Mouse (Mus musculus): Measurements from ENCODE around the gene Rab35. TPM values are rescaled to one million over a fixed set of nuclear protein-coding genes. Genes with fewer than 3 reads are reported as not detected.
A peak's percentile ranks its signal among the peaks of the same experiment; 100 is the strongest.

Gene Rab35
- total and polyA plus RNA-seq, 2 experiments from 2014 or later = 25.3 to 80.5 TPM

- H3K36me3 ChIP-seq (ENCODE audit: insufficient read depth, low read length) = peaks cover 89% of the 10 kb centered on the region
- no peak overlapping the region for H3K27ac ChIP-seq
- no peak overlapping the region for H3K4me2 ChIP-seq (ENCODE audit: low read depth, low read length)
- ATAC-seq (no peak), DNase-seq (ENCODE audit: low spot score) (no peak)
- H3K9ac ChIP-seq (replicated peaks; ENCODE audit: low read length) = no peak overlapping the region
- no peaks in the 10 kb centered on the region for H3K27me3 ChIP-seq (ENCODE audit: insufficient read depth, low read length)
- H3K4me3 ChIP-seq (ENCODE audit: low read length) = no peak overlapping the region
- no peak for TF ChIP-seq CTCF (IDR thresholded peaks at IDR 0.05; ENCODE audit: low read depth)
- WGBS = 90% methylated on average over 11 of the region's 11 CpGs
- no peaks in the 10 kb centered on the region for H3K9me3 ChIP-seq (ENCODE audit: low read length)
- H3K4me1 ChIP-seq (ENCODE audit: insufficient read depth, low read length) = no peaks in the 10 kb centered on the region
Observed at GRCm38 (mm10) chr5:115611566-115611965, 20.1 kb upstream of the Rab35 start.

DNA sequence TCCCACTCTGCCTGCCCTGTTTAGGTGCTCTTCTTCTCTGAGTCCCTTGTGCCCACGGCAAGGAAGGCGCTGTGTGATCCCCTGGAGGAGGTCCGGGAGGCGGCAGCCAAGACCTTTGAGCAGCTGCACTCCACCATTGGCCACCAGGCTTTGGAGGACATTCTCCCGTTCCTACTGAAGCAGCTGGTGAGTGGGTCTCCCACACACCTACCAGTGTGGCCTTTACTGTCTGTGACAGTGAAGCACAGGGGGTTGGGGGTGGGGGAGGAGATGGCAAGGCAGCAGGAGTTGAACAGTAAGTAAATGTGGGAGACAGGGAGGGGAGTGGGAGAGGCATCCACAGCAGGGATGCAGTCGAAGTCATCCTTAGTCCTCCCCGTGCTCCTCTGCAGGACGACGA is 18.4 kb upstream of the Rab35 start:
- 91% methylated on average over 9 of the region's 9 CpGs for whole genome bisulfite sequencing
- no peaks in the 10 kb centered on the region for H3K9me3 ChIP-seq (ENCODE audit: low read length)
- no peak overlapping the region for H3K27ac ChIP-seq
- no peak for TF ChIP-seq CTCF (IDR thresholded peaks at IDR 0.05; ENCODE audit: low read depth)
- no peak overlapping the region for H3K4me2 ChIP-seq (ENCODE audit: low read depth, low read length)
- no peak for DNase-seq (ENCODE audit: low spot score)
- H3K4me1 ChIP-seq (ENCODE audit: insufficient read depth, low read length) = no peaks in the 10 kb centered on the region
- no peaks in the 10 kb centered on the region for H3K27me3 ChIP-seq (ENCODE audit: insufficient read depth, low read length)
- peaks cover 91% of the 10 kb centered on the region for H3K36me3 ChIP-seq (ENCODE audit: insufficient read depth, low read length)
- H3K4me3 ChIP-seq (ENCODE audit: low read length) = no peak overlapping the region
- H3K9ac ChIP-seq (replicated peaks; ENCODE audit: low read length) = no peak overlapping the region
- ATAC-seq = no peak

DNA sequence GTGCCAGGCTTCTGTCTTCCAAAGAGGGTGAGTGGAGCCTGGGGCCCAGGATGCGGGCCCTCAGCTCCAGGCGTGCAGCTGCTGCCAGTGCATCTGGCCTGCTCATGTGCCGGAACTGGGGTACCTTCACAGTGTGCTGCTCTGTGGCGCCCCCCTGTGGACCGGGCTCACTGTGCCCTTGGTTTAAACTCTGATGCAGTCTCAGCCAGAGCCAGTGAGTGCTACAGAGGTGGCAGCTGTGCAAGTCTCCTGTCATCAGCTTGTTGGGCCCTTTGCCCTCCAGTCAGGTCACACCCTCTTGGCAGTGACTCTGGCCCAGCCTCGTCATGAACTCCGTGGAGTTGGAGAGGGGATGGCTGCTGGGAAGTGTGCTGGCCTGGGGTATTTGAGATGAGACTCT is 16.8 kb upstream of the Rab35 start:
- Histone ChIP-seq H3K4me1 (ENCODE audit: insufficient read depth, low read length) (no peaks in the 10 kb centered on the region), H3K9me3 (ENCODE audit: low read length) (no peaks in the 10 kb centered on the region), H3K36me3 (ENCODE audit: insufficient read depth, low read length) (peaks cover 83% of the 10 kb centered on the region), H3K27ac (no peak overlapping the region), H3K9ac (replicated peaks; ENCODE audit: low read length) (no peak overlapping the region), H3K4me2 (ENCODE audit: low read depth, low read length) (no peak overlapping the region), H3K27me3 (ENCODE audit: insufficient read depth, low read length) (no peaks in the 10 kb centered on the region), H3K4me3 (ENCODE audit: low read length) (no peak overlapping the region)
- DNase-seq (ENCODE audit: low spot score) (peak; percentile 25), ATAC-seq (no peak)
- 86% methylated on average over 7 of the region's 7 CpGs for WGBS
- TF ChIP-seq CTCF (IDR thresholded peaks at IDR 0.05; ENCODE audit: low read depth) = peak; percentile 63

- H3K27me3 ChIP-seq (ENCODE audit: insufficient read depth, low read length) = no peaks in the 10 kb centered on the region
- no peak for TF ChIP-seq CTCF (IDR thresholded peaks at IDR 0.05; ENCODE audit: low read depth)
- ATAC-seq (no peak), DNase-seq (ENCODE audit: low spot score) (no peak)
- no peak overlapping the region for H3K27ac ChIP-seq
- H3K36me3 ChIP-seq (ENCODE audit: insufficient read depth, low read length) = peaks cover 54% of the 10 kb centered on the region
- no peak overlapping the region for H3K4me3 ChIP-seq (ENCODE audit: low read length)
- 92% methylated on average over 15 of the region's 15 CpGs for WGBS
- no peak overlapping the region for H3K4me2 ChIP-seq (ENCODE audit: low read depth, low read length)
- H3K4me1 ChIP-seq (ENCODE audit: insufficient read depth, low read length) = no peaks in the 10 kb centered on the region
- no peak overlapping the region for H3K9ac ChIP-seq (replicated peaks; ENCODE audit: low read length)
- H3K9me3 ChIP-seq (ENCODE audit: low read length) = no peaks in the 10 kb centered on the region
Observed at GRCm38 (mm10) chr5:115619690-115620089, 12.0 kb upstream of the Rab35 start.

- Histone ChIP-seq H3K4me1 (ENCODE audit: insufficient read depth, low read length) (no peaks in the 10 kb centered on the region), H3K4me2 (ENCODE audit: low read depth, low read length) (no peak overlapping the region), H3K9ac (replicated peaks; ENCODE audit: low read length) (no peak overlapping the region), H3K4me3 (ENCODE audit: low read length) (no peak overlapping the region), H3K9me3 (ENCODE audit: low read length) (no peaks in the 10 kb centered on the region), H3K27ac (no peak overlapping the region), H3K27me3 (ENCODE audit: insufficient read depth, low read length) (no peaks in the 10 kb centered on the region), H3K36me3 (ENCODE audit: insufficient read depth, low read length) (peaks cover 25% of the 10 kb centered on the region)
- TF ChIP-seq CTCF (IDR thresholded peaks at IDR 0.05; ENCODE audit: low read depth) = no peak
- 84% methylated on average over 7 of the region's 7 CpGs for WGBS
- DNase-seq (ENCODE audit: low spot score) = no peak
- no peak for ATAC-seq
Observed at GRCm38 (mm10) chr5:115622686-115623085, 9.0 kb upstream of the Rab35 start.

- Histone ChIP-seq H3K4me2 (ENCODE audit: low read depth, low read length) (no peak overlapping the region), H3K9ac (replicated peaks; ENCODE audit: low read length) (no peak overlapping the region), H3K9me3 (ENCODE audit: low read length) (no peaks in the 10 kb centered on the region), H3K4me3 (ENCODE audit: low read length) (no peak overlapping the region), H3K4me1 (ENCODE audit: insufficient read depth, low read length) (no peaks in the 10 kb centered on the region), H3K27ac (peak overlapping the region; percentile 22; the same call in 1 of the 2 replicates), H3K27me3 (ENCODE audit: insufficient read depth, low read length) (no peaks in the 10 kb centered on the region), H3K36me3 (ENCODE audit: insufficient read depth, low read length) (peaks cover 23% of the 10 kb centered on the region; the same call in 1 of the 2 replicates)
- peak; percentile 43; the same call in 1 of the 2 replicates for ATAC-seq
- no peak for TF ChIP-seq CTCF (IDR thresholded peaks at IDR 0.05; ENCODE audit: low read depth)
- DNase-seq (ENCODE audit: low spot score) = peak; percentile 32
- WGBS = 56% methylated on average over 9 of the region's 9 CpGs
Observed at GRCm38 (mm10) chr5:115623694-115624440, 7.8 kb upstream of the Rab35 start.

DNA sequence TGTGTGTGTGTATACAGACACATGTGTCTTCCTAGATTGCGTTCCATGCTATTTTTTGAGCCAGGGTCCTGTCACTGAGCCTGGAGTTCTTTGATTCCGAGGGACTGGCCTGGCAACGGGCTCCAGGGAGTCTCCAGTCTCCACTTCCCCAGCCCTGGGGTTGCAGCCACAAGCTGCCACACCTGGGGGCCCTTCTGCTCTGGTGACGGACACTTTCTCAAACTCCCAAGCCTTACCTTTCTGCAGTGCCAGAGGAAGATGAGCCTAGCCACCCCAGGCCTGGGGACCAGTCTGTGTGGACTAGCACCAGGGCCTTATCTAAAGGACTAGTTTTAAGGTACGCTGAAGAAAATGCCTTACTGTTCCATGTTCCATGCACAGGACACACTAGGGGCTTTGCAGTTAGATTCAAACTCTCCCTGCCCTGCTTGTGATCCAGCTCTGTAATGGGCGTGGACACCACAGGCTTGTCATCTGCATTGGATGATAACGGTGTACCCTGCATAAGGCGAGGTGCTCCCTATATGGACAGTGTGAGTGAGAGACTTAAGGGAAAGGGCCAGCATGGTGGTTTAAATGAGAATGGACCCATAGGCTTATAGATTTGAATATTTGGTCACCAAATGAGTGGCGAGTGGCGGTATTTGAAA is 5.3 kb upstream of the Rab35 start:
- peaks cover 3% of the 10 kb centered on the region; the same call in 1 of the 2 replicates for H3K36me3 ChIP-seq (ENCODE audit: insufficient read depth, low read length)
- H3K4me1 ChIP-seq (ENCODE audit: insufficient read depth, low read length) = 0 out of 2 replicates have a peak, but pooled peaks cover 3% of the 10 kb centered on the region
- DNase-seq (ENCODE audit: low spot score) (no peak), ATAC-seq (no peak)
- no peaks in the 10 kb centered on the region for H3K9me3 ChIP-seq (ENCODE audit: low read length)
- H3K9ac ChIP-seq (replicated peaks; ENCODE audit: low read length) = no peak overlapping the region
- no peak overlapping the region for H3K27ac ChIP-seq
- 85% methylated on average over 10 of the region's 10 CpGs for WGBS
- no peak overlapping the region for H3K4me2 ChIP-seq (ENCODE audit: low read depth, low read length)
- H3K4me3 ChIP-seq (ENCODE audit: low read length) = no peak overlapping the region
- no peak for TF ChIP-seq CTCF (IDR thresholded peaks at IDR 0.05; ENCODE audit: low read depth)
- H3K27me3 ChIP-seq (ENCODE audit: insufficient read depth, low read length) = no peaks in the 10 kb centered on the region

All from hindbrain, postnatal 0 days (tissue).